Mouse (Mus musculus) lung, embryonic 14.5 days (tissue): ENCODE measurements around the gene Rap1gds1. TPM values are rescaled to one million over a fixed set of nuclear protein-coding genes. Genes with fewer than 3 reads are reported as not detected.
A peak's percentile ranks its signal among the peaks of the same experiment; 100 is the strongest.

Source experiments
- ATAC-seq: fragments of 200-750 bp; cut with Nextera tagmentation; 2 replicates; pipeline ENCODE4 v1.8.0; 2017; ENCODE audit warnings: mild to moderate bottlenecking, moderate TSS enrichment, moderate library complexity; ENCODE audit not compliant: insufficient read depth
- DNase-seq: peaks from one replicate; pipeline ENCODE4 v3.0.0-alpha.2; 2015
- H3K27ac ChIP-seq: fragments of 300-500 bp; sonication (generic); 2 replicates; pipeline ENCODE4 v1.5.1; 2014; ENCODE audit warnings: low read depth, mild to moderate bottlenecking, moderate library complexity
- H3K27me3 ChIP-seq: fragments of 300-500 bp; sonication (generic); 2 replicates; pipeline ENCODE4 v1.6.1; 2014; ENCODE audit warnings: low read length, control low read depth; ENCODE audit not compliant: insufficient read depth
- H3K36me3 ChIP-seq: fragments of 300-500 bp; sonication (generic); 2 replicates; pipeline ENCODE4 v1.6.1; 2014; ENCODE audit warnings: control low read depth; ENCODE audit not compliant: insufficient read depth
- H3K4me1 ChIP-seq: fragments of 300-500 bp; sonication (generic); 2 replicates; pipeline ENCODE4 v1.6.1; 2014; ENCODE audit warnings: antibody characterized with exemption, control low read depth; ENCODE audit not compliant: insufficient read depth
- H3K4me2 ChIP-seq: fragments of 300-500 bp; sonication (generic); 2 replicates; pipeline ENCODE4 v1.6.1; 2014; ENCODE audit warnings: mild to moderate bottlenecking
- H3K4me3 ChIP-seq: fragments of 300-500 bp; sonication (generic); 2 replicates; pipeline ENCODE4 v1.5.1; 2014; ENCODE audit warnings: low read depth, low read length
- H3K9ac ChIP-seq: fragments of 300-500 bp; sonication (generic); 2 replicates; pipeline ENCODE4 v1.6.1; 2014
- H3K9me3 ChIP-seq: fragments of 300-500 bp; sonication (generic); 2 replicates; pipeline ENCODE4 v1.6.1; 2016; ENCODE audit warnings: low read depth, low read length, control low read depth
- CTCF ChIP-seq: IDR thresholded peaks from 2 replicates; pipeline ENCODE4 v1.5.1; 2016; ENCODE audit warnings: antibody characterized with exemption, low read depth
- WGBS: fragments of 180-500 bp; shearing (Covaris S2); extraction: QIAGEN DNeasy Blood & Tissue Kit; methylation state at CpG from one replicate; pipeline ENCODE4 v1.1.7; 2014; 5-methylcytosine and 5-hydroxymethylcytosine counted together
- polyA plus RNA-seq: library from polyadenylated mRNA; unstranded; fragments of >200 nt; fragmentation: Nextera tagmentation; extraction: Ambion mirVana; gene quantifications from 2 replicates; pipeline ENCODE4 v1.2.1, GENCODE M21; 2014

Gene Rap1gds1
- polyA plus RNA-seq, 1 experiment from 2014 or later = 75.0 TPM

GRCm38 (mm10) chr3:139078010-139078409 is 3.0 kb upstream of the Rap1gds1 start:
- ATAC-seq = no peak
- H3K27ac ChIP-seq = no peak overlapping the region
- no peaks in the 10 kb centered on the region for H3K27me3 ChIP-seq
- H3K9me3 ChIP-seq = no peaks in the 10 kb centered on the region
- no peak overlapping the region for H3K4me2 ChIP-seq
- no peaks in the 10 kb centered on the region for H3K36me3 ChIP-seq
- no peak for TF ChIP-seq CTCF
- H3K4me1 ChIP-seq = 0 out of 2 replicates have a peak, but pooled peaks cover 3% of the 10 kb centered on the region
- DNase-seq = no peak
- H3K9ac ChIP-seq = no peak overlapping the region
- 77% methylated on average over 3 of the region's 3 CpGs for WGBS
- no peak overlapping the region for H3K4me3 ChIP-seq

DNA sequence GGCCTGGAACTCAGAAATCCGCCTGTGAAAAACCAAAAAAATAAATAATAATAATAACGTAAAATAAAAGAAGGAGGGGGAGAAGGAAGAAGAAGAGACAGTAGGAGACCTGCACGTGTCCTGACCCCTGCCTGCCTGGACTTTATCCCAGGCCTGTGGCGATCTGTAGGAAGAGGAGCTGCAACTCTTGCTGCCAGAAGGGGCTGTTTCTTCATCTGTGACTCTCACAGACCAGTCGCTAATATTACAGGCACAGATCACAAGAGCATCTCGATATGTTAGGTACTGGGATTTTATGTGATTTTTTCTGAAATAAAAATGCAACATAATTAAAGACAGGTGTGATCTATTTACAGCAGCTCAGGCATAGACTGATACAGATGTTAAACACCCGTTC is 1.1 kb upstream of the Rap1gds1 start:
- peak overlapping the region; percentile 79 for H3K9ac ChIP-seq
- no peaks in the 10 kb centered on the region for H3K36me3 ChIP-seq
- H3K27ac ChIP-seq = peak overlapping the region; percentile 90; the same call in 1 of the 2 replicates
- 5% methylated on average over 7 of the region's 7 CpGs for WGBS
- peak; percentile 41 for DNase-seq
- H3K4me2 ChIP-seq = peak overlapping the region; percentile 91
- 0 out of 2 replicates have a peak, but pooled peaks cover 3% of the 10 kb centered on the region for H3K4me1 ChIP-seq
- peak overlapping the region; percentile 63 for H3K4me3 ChIP-seq
- ATAC-seq = no peak
- no peaks in the 10 kb centered on the region for H3K27me3 ChIP-seq
- no peaks in the 10 kb centered on the region for H3K9me3 ChIP-seq
- TF ChIP-seq CTCF = 0 out of 2 replicates have a peak, but pooled peaks have one; percentile 8

- under 1% methylated on average over 72 of the region's 72 CpGs for WGBS
- H3K9ac ChIP-seq = peak overlapping the region; percentile 79
These were observed 495 bp upstream of the Rap1gds1 start for GRCm38 (mm10) chr3:139075333-139076058.

DNA sequence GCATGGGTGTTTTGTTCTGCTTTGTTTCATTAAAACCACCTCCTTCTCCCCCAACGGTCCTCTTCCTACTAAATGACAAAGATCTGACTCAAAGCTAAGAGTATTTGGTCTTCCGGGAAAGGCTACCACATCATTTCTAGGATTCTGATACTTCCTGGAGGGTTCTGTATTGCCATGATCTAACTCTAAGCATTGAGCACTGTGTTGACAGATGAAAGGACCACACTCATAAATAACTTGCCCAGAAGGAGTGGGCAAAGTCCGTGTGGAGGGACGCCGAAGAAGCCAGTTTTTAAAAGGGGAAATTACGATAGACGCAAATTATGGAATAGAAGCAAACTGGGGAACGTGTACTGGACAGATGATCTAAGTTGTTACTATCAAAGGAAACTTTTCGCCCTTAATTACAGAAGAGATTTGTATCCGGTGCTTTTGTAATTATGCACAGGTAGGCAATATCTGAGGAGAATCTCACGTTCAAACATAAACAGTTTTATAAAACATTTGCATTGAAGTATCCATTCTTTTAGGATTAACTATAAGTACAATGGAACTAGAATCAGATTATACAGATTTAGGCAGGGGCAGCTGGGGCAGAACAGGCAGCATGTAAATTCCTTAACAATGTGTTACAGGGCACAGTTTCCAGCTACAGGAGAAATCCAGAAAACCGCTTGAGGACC is 1.1 kb downstream of the Rap1gds1 start:
- DNase-seq = peak; percentile 29
- Histone ChIP-seq H3K4me3 (peak overlapping the region; percentile 86), H3K4me1 (0 out of 2 replicates have a peak, but pooled peaks cover 3% of the 10 kb centered on the region), H3K36me3 (no peaks in the 10 kb centered on the region), H3K9ac (peak overlapping the region; percentile 93), H3K4me2 (peak overlapping the region; percentile 91), H3K9me3 (no peaks in the 10 kb centered on the region), H3K27ac (peak overlapping the region; percentile 99), H3K27me3 (no peaks in the 10 kb centered on the region)
- no peak for ATAC-seq
- WGBS = 2% methylated on average over 12 of the region's 12 CpGs
- no peak for TF ChIP-seq CTCF

More at GRCm38 (mm10) chr3:139075333-139076058, 495 bp upstream of the Rap1gds1 start:
- Histone ChIP-seq H3K4me2 (peak overlapping the region; percentile 91), H3K4me1 (0 out of 2 replicates have a peak, but pooled peaks cover 3% of the 10 kb centered on the region), H3K27ac (peak overlapping the region; percentile 90), H3K27me3 (no peaks in the 10 kb centered on the region), H3K9me3 (no peaks in the 10 kb centered on the region), H3K36me3 (no peaks in the 10 kb centered on the region), H3K4me3 (peak overlapping the region; percentile 63)
- DNase-seq (peak; percentile 96), ATAC-seq (peak; percentile 99)
- TF ChIP-seq CTCF = no peak

- Histone ChIP-seq H3K27me3 (no peaks in the 10 kb centered on the region), H3K4me3 (no peak overlapping the region), H3K36me3 (no peaks in the 10 kb centered on the region), H3K4me2 (no peak overlapping the region), H3K4me1 (no peaks in the 10 kb centered on the region), H3K27ac (no peak overlapping the region), H3K9ac (no peak overlapping the region), H3K9me3 (no peaks in the 10 kb centered on the region)
- 50% methylated on average over 4 of the region's 4 CpGs for WGBS
- DNase-seq (no peak), ATAC-seq (no peak)
- no peak for TF ChIP-seq CTCF
These were observed 5.5 kb downstream of the Rap1gds1 start for GRCm38 (mm10) chr3:139069539-139069938.

- H3K36me3 ChIP-seq = no peaks in the 10 kb centered on the region
- H3K27ac ChIP-seq = no peak overlapping the region
- H3K27me3 ChIP-seq = no peaks in the 10 kb centered on the region
- 89% methylated on average over 9 of the region's 9 CpGs for WGBS
- no peaks in the 10 kb centered on the region for H3K4me1 ChIP-seq
- H3K4me2 ChIP-seq = no peak overlapping the region
- no peak for DNase-seq
- H3K9me3 ChIP-seq = no peaks in the 10 kb centered on the region
- H3K4me3 ChIP-seq = no peak overlapping the region
- no peak for ATAC-seq
- no peak overlapping the region for H3K9ac ChIP-seq
- TF ChIP-seq CTCF = no peak
These were observed 10.9 kb downstream of the Rap1gds1 start for GRCm38 (mm10) chr3:139064076-139064475.

DNA sequence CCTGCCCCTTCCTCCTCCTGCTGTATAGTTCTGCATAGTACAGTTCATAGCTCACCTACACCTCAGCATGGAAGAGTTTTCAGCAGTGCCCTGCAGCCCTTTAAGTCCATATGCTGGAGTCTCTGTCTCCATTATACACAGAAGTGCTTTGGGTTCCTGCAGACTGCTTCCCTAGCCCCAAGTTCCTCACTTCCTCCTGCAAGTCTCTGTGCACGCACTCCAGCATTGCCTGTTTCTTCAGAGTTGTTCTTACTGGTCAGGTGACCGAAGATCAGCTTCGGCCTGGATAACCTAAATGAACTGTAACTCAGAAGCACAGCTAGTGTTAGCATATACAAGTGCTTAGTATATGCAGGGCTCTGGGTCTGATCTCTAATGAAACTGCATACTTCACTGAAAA is 12.9 kb downstream of the Rap1gds1 start:
- Histone ChIP-seq H3K27me3 (no peaks in the 10 kb centered on the region), H3K36me3 (no peaks in the 10 kb centered on the region), H3K4me2 (no peak overlapping the region), H3K9ac (no peak overlapping the region), H3K4me3 (no peak overlapping the region), H3K4me1 (no peaks in the 10 kb centered on the region), H3K27ac (no peak overlapping the region), H3K9me3 (no peaks in the 10 kb centered on the region)
- no peak for TF ChIP-seq CTCF
- WGBS = 87% methylated on average over 3 of the region's 3 CpGs
- ATAC-seq (no peak), DNase-seq (no peak)
